Mouse (Mus musculus): Measurements from ENCODE around the gene Corin. TPM values are rescaled to one million over a fixed set of nuclear protein-coding genes. Genes with fewer than 3 reads are reported as not detected.

Gene Corin
- total RNA-seq (2023), result not detected

DNA sequence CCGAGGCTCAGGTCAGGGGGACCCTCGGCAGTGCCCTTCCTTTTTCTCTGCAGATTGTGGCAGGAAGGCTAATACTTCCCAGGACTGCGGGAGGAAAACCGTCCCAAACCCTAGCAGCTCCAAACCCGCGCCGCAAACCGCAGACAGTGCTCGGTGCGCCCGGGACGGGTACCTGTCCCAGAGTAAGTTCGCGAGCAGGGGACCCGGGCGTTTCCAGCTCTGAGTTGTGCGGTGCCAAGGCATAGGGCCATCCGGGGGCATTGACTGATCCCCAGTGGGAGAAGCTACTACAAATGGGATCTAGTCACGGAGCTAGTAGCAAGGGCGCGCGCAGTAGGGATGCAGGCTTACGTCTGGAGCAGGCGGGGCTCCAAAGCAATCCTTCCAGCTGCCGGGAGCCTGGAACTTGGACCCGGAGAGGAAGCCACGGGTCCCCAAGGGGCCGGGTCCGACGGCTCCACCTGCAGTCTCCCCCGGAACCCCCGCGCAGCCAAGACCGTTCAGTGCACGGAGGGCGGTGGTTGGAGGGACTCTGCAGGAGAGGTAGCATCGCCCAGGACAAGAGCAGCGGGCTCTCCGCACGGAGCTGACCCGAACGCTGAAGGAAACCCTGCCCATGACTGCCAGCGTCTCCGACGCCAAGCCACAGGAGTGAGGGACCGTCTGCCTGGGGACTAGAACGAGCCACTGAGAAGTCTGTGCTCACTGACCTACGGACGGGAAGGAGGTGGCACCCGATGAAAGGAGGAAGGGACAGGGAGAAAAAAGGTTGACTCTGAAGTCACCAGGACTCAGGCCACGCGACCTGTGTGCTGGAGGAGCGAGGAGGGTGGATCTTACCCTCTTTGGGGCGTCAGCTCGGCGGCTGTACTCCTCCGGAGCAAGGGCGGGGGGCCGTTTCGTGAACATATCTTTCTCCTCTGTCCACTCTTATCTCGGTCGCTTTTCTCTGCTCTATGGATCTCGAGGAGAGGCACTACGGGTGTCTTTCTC, at the start of gene Corin:
Gene Corin, minus strand, starts transcription at position 943 of the 993 bp plus-strand sequence.

Other genes starting within 250 kb of the Corin start
- 10 to 100 TPM; 13.9 to 15.3 TPM for gene Nfxl1, start 55.2 kb upstream of the Corin start, total RNA-seq (2023)
- gene Zar1, start 76.8 kb upstream of the Corin start, total RNA-seq (2023), result not detected
- not detected for gene Gm5868, start 83.1 kb upstream of the Corin start, total RNA-seq (2023)
- under 1 TPM in 1 of 2 experiments, not detected in 1; 0.22 TPM for gene Cnga1, start 139.8 kb upstream of the Corin start, total RNA-seq (2023)
- gene Nipal1, start 143.3 kb upstream of the Corin start, total RNA-seq (2023), result not detected
- gene Txk, start 248.3 kb upstream of the Corin start, total RNA-seq (2023), result under 1 TPM; 0.68 to 0.78 TPM